Mouse (Mus musculus) CH12.LX (cell line): ENCODE data around the gene Sap25. TPM values are rescaled to one million over a fixed set of nuclear protein-coding genes. Genes with fewer than 3 reads are reported as not detected.
A peak's percentile ranks its signal among the peaks of the same experiment; 100 is the strongest.

ENCODE experiments used
- DNase-seq: peaks from one replicate; pipeline ENCODE4 v3.0.0-alpha.2; 2013; ENCODE audit errors: extremely low read depth
- H3K27ac ChIP-seq: 2 replicates; pipeline ENCODE4 v1.5.1; 2012; ENCODE audit warnings: low read depth, mild to moderate bottlenecking, control low read depth, moderate library complexity; ENCODE audit not compliant: insufficient read depth
- H3K27me3 ChIP-seq: replicated peaks from 2 replicates; pipeline ENCODE3; 2012; ENCODE audit warnings: inconsistent platforms
- H3K36me3 ChIP-seq, 2 experiments: replicated peaks in 1 of 2; 2 replicates each; pipeline versions ENCODE3 to v1.6.1; 2012; ENCODE audit warnings: inconsistent platforms in 1 of 2, low read length in 1 of 2, mild to moderate bottlenecking in 1 of 2, mixed read lengths in 1 of 2, moderate library complexity in 1 of 2; ENCODE audit not compliant: control insufficient read depth in 1 of 2, insufficient read depth in 1 of 2
- H3K4me1 ChIP-seq, 2 experiments: 2 replicates each; pipeline ENCODE4 v1.6.1; 2012; ENCODE audit warnings: inconsistent platforms in 1 of 2, moderate library complexity in 1 of 2; ENCODE audit not compliant: insufficient read depth in 2 of 2, control insufficient read depth in 1 of 2
- H3K4me2 ChIP-seq: 2 replicates; pipeline ENCODE4 v1.6.1; 2012; ENCODE audit warnings: low read depth, mild to moderate bottlenecking, control low read depth; ENCODE audit not compliant: poor library complexity, insufficient read depth, severe bottlenecking
- H3K4me3 ChIP-seq, 3 experiments: fragments of 150-350 bp in 1 of 3; sonication (generic) in 1 of 3; replicated peaks in 1 of 3; 2 replicates each; pipeline versions ENCODE3 to v1.5.1; 2011 to 2012; ENCODE audit warnings: low read depth in 2 of 3, low read length in 2 of 3, mild to moderate bottlenecking in 2 of 3, moderate library complexity in 2 of 3, control low read depth in 1 of 3, improper control_type of control experiment in 1 of 3, inconsistent platforms in 1 of 3, mixed read lengths in 1 of 3; ENCODE audit not compliant: poor library complexity in 1 of 3
- H3K79me2 ChIP-seq: replicated peaks from 2 replicates; pipeline ENCODE4 v1.6.1; 2012; ENCODE audit warnings: mild to moderate bottlenecking, moderate library complexity; ENCODE audit not compliant: control insufficient read depth, poor library complexity, insufficient read depth, severe bottlenecking; ENCODE audit errors: extremely low read depth
- H3K9ac ChIP-seq: 2 replicates; pipeline ENCODE4 v1.6.1; 2012; ENCODE audit warnings: low read depth, mild to moderate bottlenecking, control low read depth, moderate library complexity; ENCODE audit not compliant: insufficient read depth
- H3K9me3 ChIP-seq: replicated peaks from 2 replicates; pipeline ENCODE3; 2012; ENCODE audit warnings: low read length, inconsistent platforms, mixed read lengths
- CHD1 ChIP-seq: IDR thresholded peaks from 2 replicates; pipeline ENCODE4 v1.6.1; 2012; ENCODE audit warnings: low read depth, low read length, improper control_type of control experiment, inconsistent platforms
- E2F4 ChIP-seq: IDR thresholded peaks from 2 replicates; pipeline ENCODE4 v1.6.1; 2011; ENCODE audit warnings: low read depth, low read length, improper control_type of control experiment; ENCODE audit not compliant: insufficient replicate concordance
- EP300 ChIP-seq: IDR thresholded peaks from 2 replicates; pipeline ENCODE4 v1.6.1; 2011; ENCODE audit warnings: low read length, improper control_type of control experiment
- MAX ChIP-seq: IDR thresholded peaks from 2 replicates; pipeline ENCODE4 v1.6.1; 2011; ENCODE audit warnings: low read length, improper control_type of control experiment
- MYC ChIP-seq: IDR thresholded peaks from 2 replicates; pipeline ENCODE4 v1.6.1; 2011; ENCODE audit warnings: low read depth, mild to moderate bottlenecking, improper control_type of control experiment, low read length
- PAX5 ChIP-seq: IDR thresholded peaks from 2 replicates; pipeline ENCODE4 v1.6.1; 2012; ENCODE audit warnings: low read length, inconsistent platforms, mixed read lengths
- RAD21 ChIP-seq: IDR thresholded peaks from 2 replicates; pipeline ENCODE4 v1.6.1; 2011; ENCODE audit warnings: low read depth, mild to moderate bottlenecking, low read length, improper control_type of control experiment, moderate library complexity
- RCOR1 ChIP-seq: conservative IDR thresholded peaks from 2 replicates; pipeline ENCODE4 v1.6.1; 2012; ENCODE audit warnings: low read depth, mild to moderate bottlenecking, inconsistent platforms, low read length, improper control_type of control experiment
- SIN3A ChIP-seq: IDR thresholded peaks from 2 replicates; pipeline ENCODE4 v1.6.1; 2012; ENCODE audit warnings: low read length, improper control_type of control experiment, inconsistent platforms
- SMC3 ChIP-seq: IDR thresholded peaks from 2 replicates; pipeline ENCODE4 v1.6.1; 2011; ENCODE audit warnings: low read depth, low read length, improper control_type of control experiment
- TBP ChIP-seq: conservative IDR thresholded peaks from 2 replicates; pipeline ENCODE4 v1.6.1; 2011; ENCODE audit warnings: low read depth, low read length, improper control_type of control experiment
- USF2 ChIP-seq: conservative IDR thresholded peaks from 2 replicates; pipeline ENCODE4 v1.6.1; 2011; ENCODE audit warnings: low read depth, low read length, improper control_type of control experiment
- ZKSCAN1 ChIP-seq: IDR thresholded peaks from 2 replicates; pipeline ENCODE4 v1.6.1; 2012; ENCODE audit warnings: low read depth, inconsistent platforms, low read length, improper control_type of control experiment, borderline replicate concordance
- dilution Hi-C: fragments of 300-500 bp; cut with MboI; formaldehyde crosslinking; loops from 2 replicates; pipeline ENCODE4 v1.14.3; 2020; ENCODE audit warnings: low sequenced_read_pairs; ENCODE audit not compliant: extremely low pct_unique_long_range_greater_than_20kb, extremely low pct_ligation_motif_present
- in situ Hi-C: fragments of 300-500 bp; cut with MboI; formaldehyde crosslinking; loops from 3 replicates; pipeline ENCODE4 v1.14.3; 2019; ENCODE audit warnings: low sequenced_read_pairs, low pct_ligation_motif_present, low pct_unique_long_range_greater_than_20kb, mixed read lengths
- polyA plus RNA-seq: library from polyadenylated mRNA; unstranded; fragments of >175 nt; gene quantifications from 2 replicates; pipeline ENCODE4 v1.2.1, GENCODE M21; 2012; ENCODE audit warnings: low read depth; ENCODE audit not compliant: insufficient read length
- total RNA-seq, 2 experiments: library from RNA; depleted of rRNA; stranded (reverse); fragments of 300-350 nt in 1 of 2; fragments of >200 nt in 1 of 2; gene quantifications; 2 replicates each; pipeline ENCODE4 v1.2.3; 2012 to 2014

Sap25 gene
- total and polyA plus RNA-seq, 3 experiments, result 2.1 to 16.6 (median 2.4) TPM

- Histone ChIP-seq H3K79me2 (peaks cover 2% of the 10 kb centered on the region; the same call in 1 of the 2 replicates), H3K9ac (no peak overlapping the region), H3K36me3 (peaks cover 12 to 22% of the 10 kb centered on the region in 2 experiments), H3K4me2 (no peak overlapping the region), H3K9me3 (no peaks in the 10 kb centered on the region)
- dilution Hi-C loops, result no loop called here
- DNase-seq, result no peak
- TF ChIP-seq ZKSCAN1 (no peak), MYC (no peak), E2F4 (no peak), PAX5 (no peak)
- TF ChIP-seq, all 38 proteins: peak for 0
- Histone ChIP-seq H3K4me1 (peaks cover 12 to 19% of the 10 kb centered on the region in 2 experiments), H3K4me3 (no peak overlapping the region), H3K27ac (no peak overlapping the region), H3K27me3 (no peaks in the 10 kb centered on the region)
- in situ Hi-C loops, result no loop called here
These were observed 43.5 kb upstream of the Sap25 start for GRCm38 (mm10) chr5:137597625-137598024.

- no peaks in the 10 kb centered on the region for H3K9me3 ChIP-seq
- H3K79me2 ChIP-seq, result peaks cover 3% of the 10 kb centered on the region; the same call in 1 of the 2 replicates
- TF ChIP-seq RAD21, result no peak
- in situ Hi-C loops, result no loop called here
- H3K4me1 ChIP-seq, result peaks cover 13 to 24% of the 10 kb centered on the region in 2 experiments
- H3K4me2 ChIP-seq, result no peak overlapping the region
- DNase-seq, result no peak
- H3K27me3 ChIP-seq, result no peaks in the 10 kb centered on the region
- dilution Hi-C loops, result no loop called here
- H3K4me3 ChIP-seq, result no peak overlapping the region
- no peak overlapping the region for H3K27ac ChIP-seq
- peaks cover 12 to 22% of the 10 kb centered on the region in 2 experiments for H3K36me3 ChIP-seq
- no peak overlapping the region for H3K9ac ChIP-seq
These were observed 42.9 kb upstream of the Sap25 start for GRCm38 (mm10) chr5:137598100-137598826.

GRCm38 (mm10) chr5:137599600-137599999, 41.5 kb upstream of the Sap25 start:
- TF ChIP-seq ZKSCAN1 (no peak), TBP (no peak), RAD21 (no peak), EP300 (no peak), CHD1 (no peak), MAX (no peak), SIN3A (no peak), RCOR1 (no peak), SMC3 (no peak), MYC (no peak), USF2 (no peak)
- TF ChIP-seq, all 38 proteins: peak for 0
- DNase-seq, result no peak
- no peak overlapping the region for H3K27ac ChIP-seq

More at GRCm38 (mm10) chr5:137599600-137599999, 41.5 kb upstream of the Sap25 start:
- Histone ChIP-seq H3K27me3 (no peaks in the 10 kb centered on the region), H3K4me1 (peaks cover 13 to 35% of the 10 kb centered on the region in 2 experiments), H3K79me2 (peaks cover 6% of the 10 kb centered on the region; the same call in 1 of the 2 replicates), H3K36me3 (peaks cover 12 to 24% of the 10 kb centered on the region in 2 experiments), H3K4me2 (peak overlapping the region; percentile 86; the same call in 1 of the 2 replicates), H3K9ac (no peak overlapping the region; the same call in 1 of the 2 replicates), H3K9me3 (no peaks in the 10 kb centered on the region), H3K4me3 (peak overlapping the region; percentile 60 to 92 (median 74))
- in situ Hi-C loops, result no loop called here
- dilution Hi-C loops, result no loop called here
